Mouse (Mus musculus): ENCODE measurements around the gene Tlr11.
A peak's percentile ranks its signal among the peaks of the same experiment; 100 is the strongest.

Tlr11 gene

GRCm38 (mm10) chr14:50357593-50357992, at the start of gene Tlr11:
Gene Tlr11 (plus strand): TSS chr14:50357914.
- no peak for DNase-seq

GRCm38 (mm10) chr14:50326661-50327060, 31.1 kb upstream of the Tlr11 start, which contains the start of gene Olfr734:
Gene Olfr734 (minus strand): TSS chr14:50326761.
- DNase-seq = no peak

- no peak for DNase-seq
Observed at GRCm38 (mm10) chr14:50348796-50349195, 8.9 kb upstream of the Tlr11 start, which contains the start of gene Olfr735. Gene Olfr735 (minus strand): TSS chr14:50348872.

GRCm38 (mm10) chr14:50352438-50352837, 5.3 kb upstream of the Tlr11 start:
- DNase-seq = peak in 1 of 2 experiments; percentile 4

- DNase-seq = no peak
Observed at GRCm38 (mm10) chr14:50356725-50357124, 989 bp upstream of the Tlr11 start.

- DNase-seq = no peak
Observed at GRCm38 (mm10) chr14:50360480-50360879, 2.8 kb downstream of the Tlr11 start.

GRCm38 (mm10) chr14:50363561-50363960, 5.8 kb downstream of the Tlr11 start:
- DNase-seq = no peak

- DNase-seq = no peak
Observed at GRCm38 (mm10) chr14:50380863-50381262, 23.1 kb downstream of the Tlr11 start, which contains the start of gene Olfr736. Gene Olfr736 (plus strand): TSS chr14:50381163.

- DNase-seq = no peak
Observed at GRCm38 (mm10) chr14:50407268-50407667, 49.6 kb downstream of the Tlr11 start, which contains the start of gene Olfr738. Gene Olfr738 (plus strand): TSS chr14:50407568.
